ENCODE assay signal across 1 mouse cellular context in the genomic region with DNA sequence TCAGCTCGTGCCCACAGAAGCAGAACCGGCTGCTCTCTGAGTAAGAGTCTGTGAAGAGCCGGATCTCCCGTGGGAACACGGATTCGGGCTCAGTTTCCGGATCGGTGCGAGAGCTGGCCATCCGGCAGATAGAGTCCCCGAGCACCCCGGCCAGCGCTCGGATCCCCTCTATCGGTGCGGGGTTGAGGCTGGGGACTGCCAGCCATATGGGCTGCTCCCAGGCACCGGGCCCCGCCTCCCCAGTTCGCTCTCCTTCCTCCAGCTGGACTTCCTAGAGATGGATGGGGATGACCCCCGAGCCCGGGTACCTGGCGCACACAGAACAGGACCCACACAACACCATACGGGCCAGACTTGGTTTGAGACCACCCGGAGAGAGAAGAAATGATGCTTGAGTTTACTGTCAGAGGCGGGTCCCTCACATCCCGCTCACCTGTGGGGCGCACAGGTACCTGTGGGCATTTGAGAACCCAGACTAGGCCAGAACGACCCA.
TF ChIP-seq lines count a peak whose summit lies in the region.

A gene (plus strand): TSS at position 141 of the 493 bp plus-strand sequence.
A gene (minus strand): TSS at position 240 of the 493 bp plus-strand sequence.

TF ChIP-seq in CH12.LX, 34 proteins besides CTCF, POLR2A, EP300 and RAD21 (continued from another document):
- peak; percentile 2; the same call in 1 of the 2 replicates for TF ChIP-seq SIN3A (IDR thresholded peaks at IDR 0.05; ENCODE audit: low read length)
- TF ChIP-seq ETS1 (conservative IDR thresholded peaks at IDR 0.05; ENCODE audit: low read depth, low read length), result no peak
- TF ChIP-seq GABPA (IDR thresholded peaks at IDR 0.05; ENCODE audit: insufficient replicate concordance, low read depth, low read length), result no peak
- TF ChIP-seq ELF1 (IDR thresholded peaks at IDR 0.05; ENCODE audit: low read depth, low read length), result no peak
- no peak for TF ChIP-seq RCOR1 (conservative IDR thresholded peaks at IDR 0.05; ENCODE audit: low read depth, low read length)
- no peak for TF ChIP-seq MYC (IDR thresholded peaks at IDR 0.05; ENCODE audit: low read depth, low read length)
